Mouse (Mus musculus): Measurements from ENCODE around the gene Epb41l4b.

DNA sequence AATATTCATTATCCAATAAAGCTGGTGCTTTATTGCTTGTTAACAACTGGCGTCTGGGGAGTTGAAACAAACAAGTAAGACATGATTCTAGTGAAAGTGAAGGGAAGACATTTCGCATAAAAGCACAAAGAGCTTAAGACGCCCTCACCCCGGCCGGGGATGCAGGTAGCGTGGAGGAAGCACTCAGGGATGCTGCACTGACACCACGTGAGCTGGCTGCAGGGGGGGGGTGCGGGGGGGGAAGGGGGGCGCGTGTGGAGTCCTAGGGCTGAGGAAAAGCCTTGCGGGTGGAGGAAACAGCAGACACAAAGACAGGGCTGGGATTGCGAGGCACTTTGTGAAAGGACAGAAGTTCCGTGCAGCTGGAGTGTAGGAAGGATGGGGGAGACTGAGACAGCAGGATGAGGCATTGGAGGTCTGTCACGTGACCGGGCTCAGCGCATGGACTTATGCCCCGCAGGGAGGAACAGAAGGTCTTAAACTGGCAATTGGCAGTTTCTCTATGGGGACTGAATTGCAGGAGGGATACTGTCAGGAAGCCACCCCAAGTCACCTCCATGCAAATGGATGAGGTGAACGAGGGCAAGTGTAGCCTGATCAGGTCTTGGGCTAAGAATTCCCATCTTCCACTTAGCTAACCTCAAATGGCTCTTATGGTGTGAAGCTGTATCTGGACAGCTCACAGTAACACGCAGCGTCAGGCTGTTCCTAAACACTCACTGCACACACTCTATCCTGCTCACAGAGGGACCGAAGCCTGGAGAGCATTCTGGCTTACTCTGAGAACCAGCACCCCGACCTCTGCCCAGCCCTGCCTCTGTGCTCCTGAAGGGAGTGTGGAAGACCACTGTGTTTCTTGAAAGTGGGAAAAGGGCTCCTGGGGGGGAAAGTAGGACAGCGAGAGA, 103.9 kb downstream of the Epb41l4b start:
- TF ChIP-seq CTCF (IDR thresholded peaks at IDR 0.05; ENCODE audit: control insufficient read depth, insufficient read depth, insufficient read length) (no peak), MYOD1 (IDR thresholded peaks at IDR 0.05; ENCODE audit: control insufficient read depth, insufficient read length, low read depth) (no peak), MAX (IDR thresholded peaks at IDR 0.05) (no peak), MYOG (IDR thresholded peaks at IDR 0.05; ENCODE audit: control insufficient read depth, extremely low read depth, insufficient read length) (no peak), CEBPB (IDR thresholded peaks at IDR 0.05; ENCODE audit: low read depth) (no peak), USF1 (IDR thresholded peaks at IDR 0.05; ENCODE audit: low read depth) (peak; percentile 56)
